Mouse (Mus musculus): Measurements from ENCODE around the gene Kdm4c.

DNA sequence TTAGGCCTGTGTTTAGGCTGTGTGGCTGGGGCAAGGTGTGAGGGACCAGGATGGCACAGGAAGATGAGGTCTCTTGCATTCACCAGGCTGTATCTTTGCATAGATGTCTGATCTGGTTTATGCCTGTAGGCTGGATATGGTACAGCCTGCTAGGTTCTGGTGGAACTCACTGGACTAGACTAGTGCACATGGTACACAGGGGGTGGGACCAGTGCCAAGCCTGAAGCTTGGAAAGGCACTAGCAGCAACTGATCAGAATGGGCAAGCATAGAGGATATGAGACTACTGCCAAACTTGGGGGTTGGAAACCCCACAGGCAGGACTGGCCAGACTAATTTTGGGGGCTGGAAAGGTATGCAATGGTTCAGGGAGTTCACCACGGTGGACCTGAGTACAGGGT, 35.2 kb downstream of the Kdm4c start:
- TF ChIP-seq CTCF (IDR thresholded peaks at IDR 0.05; ENCODE audit: low read depth) (no peak), EP300 (optimal IDR thresholded peaks at IDR 0.05) (no peak)

Measured in stomach, postnatal 0 days (tissue).